ENCODE assay signal across 21 mouse cellular contexts in genomic region chr6:53642826-53643356, GRCm38 (mm10).
DNase-seq lines count a peak whose midpoint lies in the region; ATAC-seq and TF ChIP-seq lines count a peak whose summit lies in the region.
"Had no signal": no experiment of that assay in that cellular context is flagged by ENCODE, and none has a peak within 500 bp of the region (broad histone marks: within the 10 kb centered on the region; RNA-seq: fewer than 3 reads in every experiment).

No protein-coding gene starts in this region.

- CTCF ChIA-PET in Patski (lab: Charles Lee) = interaction anchor here (0.8 kb wide), 1 partner anchor 14 kb away, joined by 4 read pairs; no protein-coding TSS in a partner anchor

- H3K9me3 ChIP-seq in forebrain, embryonic 15.5 days = no peaks in the 10 kb centered on the region
- H3K9me3 ChIP-seq in kidney, embryonic 16.5 days (ENCODE audit: low read length) = no peaks in the 10 kb centered on the region
- H3K9me3 ChIP-seq: hindbrain, embryonic 13.5 days; kidney, embryonic 15.5 days; liver, embryonic 13.5 days; lung, embryonic 15.5 days; midbrain, embryonic 12.5 days; neural tube, embryonic 13.5 days had no signal

- H3K27ac ChIP-seq in forebrain, embryonic 15.5 days (replicated peaks) = peak overlapping the region; percentile 27
- no peak overlapping the region for H3K27ac ChIP-seq in kidney, embryonic 16.5 days (ENCODE audit: low read length)
- H3K27ac ChIP-seq: hindbrain, embryonic 13.5 days; kidney, embryonic 15.5 days; liver, embryonic 13.5 days; lung, embryonic 15.5 days; midbrain, embryonic 12.5 days; neural tube, embryonic 13.5 days had no signal

- 53% methylated on average over 7 of the region's 7 CpGs for WGBS in forebrain, embryonic 15.5 days
- 89% methylated on average over 7 of the region's 7 CpGs for WGBS in kidney, embryonic 16.5 days

- TF ChIP-seq CTCF in Patski (IDR thresholded peaks at IDR 0.05) = no peak

- intact Hi-C loops in left cerebral cortex, postnatal 4 days (cut with DNase I) = no loop called here
- intact Hi-C loops in left cerebral cortex, postnatal 25 days (cut with DNase I) = no loop called here

- peak; percentile 93 for ATAC-seq in Patski
- ATAC-seq in forebrain, embryonic 15.5 days (replicated peaks) = no peak
- ATAC-seq in inflammation-experienced regulatory T-cells, adult 6 months = no peak
- no peak for ATAC-seq in kidney, embryonic 16.5 days (ENCODE audit: low FRiP score, low TSS enrichment)
- ATAC-seq: intestine, embryonic 16.5 days had no signal

- H3K4me1 ChIP-seq in forebrain, embryonic 15.5 days = peaks cover 45% of the 10 kb centered on the region
- no peaks in the 10 kb centered on the region for H3K4me1 ChIP-seq in kidney, embryonic 16.5 days (ENCODE audit: insufficient read depth, low read length)
- H3K4me1 ChIP-seq: kidney, embryonic 15.5 days; liver, embryonic 13.5 days had no signal

- DNase-seq in left cerebral cortex, postnatal 4 days = peak; percentile 17
- DNase-seq in left cerebral cortex, postnatal 25 days (ENCODE audit: low spot score in 2 of 2) = no peak
- DNase-seq in Patski (ENCODE audit: low read depth, low spot score) = peak; percentile 70
- DNase-seq in cerebellum, postnatal 14 days = peak; percentile 28 to 39
- DNase-seq in adrenal gland, adult (ENCODE audit: inconsistent age in 2 of 2, low spot score in 1 of 2) = no peak
- DNase-seq: adrenal gland, postnatal 14 days; embryo, embryonic 11 days; gastrocnemius, postnatal 14 days; layer of hippocampus, postnatal 36 days; liver, embryonic 13.5 days; thymus, adult 2 months had no signal

- POLR2A ChIA-PET in Patski (lab: Charles Lee) = no interaction called here

- no peak overlapping the region for H3K4me2 ChIP-seq in forebrain, embryonic 15.5 days (replicated peaks)
- H3K4me2 ChIP-seq in kidney, embryonic 16.5 days (replicated peaks; ENCODE audit: low read depth, low read length) = no peak overlapping the region
- H3K4me2 ChIP-seq: hindbrain, embryonic 13.5 days; kidney, embryonic 15.5 days; liver, embryonic 13.5 days; lung, embryonic 15.5 days; midbrain, embryonic 12.5 days; neural tube, embryonic 13.5 days had no signal

- H3K36me3 ChIP-seq in forebrain, embryonic 15.5 days = no peaks in the 10 kb centered on the region
- H3K36me3 ChIP-seq in kidney, embryonic 16.5 days (ENCODE audit: insufficient read depth, low read length) = no peaks in the 10 kb centered on the region
- H3K36me3 ChIP-seq: G1E; hindbrain, embryonic 13.5 days; kidney, embryonic 15.5 days; liver, embryonic 13.5 days; lung, embryonic 15.5 days; midbrain, embryonic 12.5 days; neural tube, embryonic 13.5 days had no signal

- H3K4me3 ChIP-seq in forebrain, embryonic 15.5 days = no peak overlapping the region
- H3K4me3 ChIP-seq in kidney, embryonic 16.5 days (ENCODE audit: low read length) = no peak overlapping the region
- H3K4me3 ChIP-seq: hindbrain, embryonic 13.5 days; kidney, embryonic 15.5 days; liver, embryonic 13.5 days; lung, embryonic 15.5 days; midbrain, embryonic 12.5 days; neural tube, embryonic 13.5 days had no signal

- no peaks in the 10 kb centered on the region for H3K27me3 ChIP-seq in Patski
- H3K27me3 ChIP-seq in forebrain, embryonic 15.5 days = no peaks in the 10 kb centered on the region
- no peaks in the 10 kb centered on the region for H3K27me3 ChIP-seq in kidney, embryonic 16.5 days (ENCODE audit: insufficient read depth, low read length)
- H3K27me3 ChIP-seq: hindbrain, embryonic 13.5 days; liver, embryonic 13.5 days; lung, embryonic 15.5 days; midbrain, embryonic 12.5 days; neural tube, embryonic 13.5 days had no signal

- in situ Hi-C loops in Patski (cut with MboI; ENCODE audit: low pct_unique_long_range_greater_than_20kb) = no loop called here

- 0 out of 2 replicates have a peak overlapping the region, but pooled peaks have one; percentile 3 for H3K9ac ChIP-seq in forebrain, embryonic 15.5 days (replicated peaks)
- no peak overlapping the region for H3K9ac ChIP-seq in kidney, embryonic 16.5 days (replicated peaks; ENCODE audit: low read length)
- H3K9ac ChIP-seq: hindbrain, embryonic 13.5 days; kidney, embryonic 15.5 days; liver, embryonic 13.5 days; lung, embryonic 15.5 days; midbrain, embryonic 12.5 days; neural tube, embryonic 13.5 days had no signal

Comparison
In these comparisons a context has a peak if more than half of its experiments do, and no peak if none do; other contexts are left out.
1. DNase-seq: peak in left cerebral cortex, postnatal 4 days (single experiment), Patski (single experiment) and cerebellum, postnatal 14 days (2 of 2); none in left cerebral cortex, postnatal 25 days (0 of 2) and adrenal gland, adult (0 of 2).